Mouse (Mus musculus): Measurements from ENCODE around the gene Gm3259. TPM values are rescaled to one million over a fixed set of nuclear protein-coding genes. Genes with fewer than 3 reads are reported as not detected.

Gm3259 gene
- polyA plus RNA-seq (2017; shearing (Covaris generic)) = under 1 TPM in 1 of 2 experiments, not detected in 1; 0.43 TPM

GRCm38 (mm10) chr5:95305611-95306010, at the start of gene Gm3259:
Gm3259 (plus strand) TSS chr5:95305911.

GRCm38 (mm10) chr5:95272668-95273067, 33.0 kb upstream of the Gm3259 start, which contains the start of gene Gm10424:
Gm10424 (minus strand) TSS chr5:95272768.

Other genes starting within 250 kb of the Gm3259 start
- not detected for gene Gm7942, start 199.0 kb upstream of the Gm3259 start, polyA plus RNA-seq (2017; shearing (Covaris generic))
- 1 to 10 TPM in 1 of 2 experiments, not detected in 1; 1.8 TPM for gene Gm16513, start 123.3 kb upstream of the Gm3259 start, polyA plus RNA-seq (2017; shearing (Covaris generic))
- not detected for gene Gm10424, start 33.1 kb upstream of the Gm3259 start, polyA plus RNA-seq (2017; shearing (Covaris generic))
- gene D5Ertd577e, start 150.9 kb downstream of the Gm3259 start, polyA plus RNA-seq (2017; shearing (Covaris generic)) = not detected
- not detected for gene Gm3286, start 204.8 kb downstream of the Gm3259 start, polyA plus RNA-seq (2017; shearing (Covaris generic))